Mouse (Mus musculus): ENCODE measurements around the gene Mink1. TPM values are rescaled to one million over a fixed set of nuclear protein-coding genes. Genes with fewer than 3 reads are reported as not detected.

Gene Mink1
- polyA plus RNA-seq, 1 experiment from 2014 or later, result 9.3 TPM

GRCm38 (mm10) chr11:70612505-70612904 lies 49.8 kb downstream of the Mink1 start:
- WGBS, result 80% methylated on average over 7 of the region's 7 CpGs
- no peaks in the 10 kb centered on the region for H3K27me3 ChIP-seq (replicated peaks; ENCODE audit: control insufficient read depth, insufficient read depth, low read length)
- ATAC-seq, result no peak
- H3K4me2 ChIP-seq (ENCODE audit: low read depth, low read length), result no peak overlapping the region
- no peak overlapping the region for H3K9ac ChIP-seq (ENCODE audit: low read depth, low read length)
- peaks cover 3% of the 10 kb centered on the region; the same call in 1 of the 2 replicates for H3K4me1 ChIP-seq (ENCODE audit: control insufficient read depth, insufficient read depth, low read length)
- H3K27ac ChIP-seq (ENCODE audit: low read length), result no peak overlapping the region
- no peaks in the 10 kb centered on the region for H3K9me3 ChIP-seq (ENCODE audit: control insufficient read depth, low read length)
- peaks cover 22% of the 10 kb centered on the region for H3K36me3 ChIP-seq (ENCODE audit: control insufficient read depth, insufficient read depth, low read length)
- H3K4me3 ChIP-seq (ENCODE audit: low read length), result no peak overlapping the region

- Histone ChIP-seq H3K36me3 (ENCODE audit: control insufficient read depth, insufficient read depth, low read length) (peaks cover 7% of the 10 kb centered on the region), H3K27ac (ENCODE audit: low read length) (peak overlapping the region; percentile 53), H3K27me3 (replicated peaks; ENCODE audit: control insufficient read depth, insufficient read depth, low read length) (no peaks in the 10 kb centered on the region), H3K4me2 (ENCODE audit: low read depth, low read length) (peak overlapping the region; percentile 94), H3K4me3 (ENCODE audit: low read length) (peak overlapping the region; percentile 51), H3K9ac (ENCODE audit: low read depth, low read length) (peak overlapping the region; percentile 66), H3K4me1 (ENCODE audit: control insufficient read depth, insufficient read depth, low read length) (peaks cover 3% of the 10 kb centered on the region; the same call in 1 of the 2 replicates), H3K9me3 (ENCODE audit: control insufficient read depth, low read length) (no peaks in the 10 kb centered on the region)
- WGBS, result 1% methylated on average over 17 of the region's 17 CpGs
- peak; percentile 95 for ATAC-seq
Measured at GRCm38 (mm10) chr11:70615074-70615473, 52.4 kb downstream of the Mink1 start.

- 14% methylated on average over 21 of the region's 21 CpGs for WGBS
- Histone ChIP-seq H3K4me3 (ENCODE audit: low read length) (peak within 1 kb of the TSS; percentile 51), H3K27ac (ENCODE audit: low read length) (peak within 1 kb of the TSS; percentile 53), H3K36me3 (ENCODE audit: control insufficient read depth, insufficient read depth, low read length) (peaks cover 7% of the 10 kb centered on the region), H3K9me3 (ENCODE audit: control insufficient read depth, low read length) (no peaks in the 10 kb centered on the region), H3K4me1 (ENCODE audit: control insufficient read depth, insufficient read depth, low read length) (peaks cover 3% of the 10 kb centered on the region; the same call in 1 of the 2 replicates), H3K27me3 (replicated peaks; ENCODE audit: control insufficient read depth, insufficient read depth, low read length) (no peaks in the 10 kb centered on the region), H3K4me2 (ENCODE audit: low read depth, low read length) (peak within 1 kb of the TSS; percentile 94), H3K9ac (ENCODE audit: low read depth, low read length) (peak within 1 kb of the TSS; percentile 66)
- peak; percentile 32 for ATAC-seq
Measured at GRCm38 (mm10) chr11:70615516-70616093, 52.9 kb downstream of the Mink1 start, which contains the start of gene 4930544D05Rik. TSS of gene 4930544D05Rik (plus strand) at chr11:70615848.

GRCm38 (mm10) chr11:70619101-70619500 lies 56.4 kb downstream of the Mink1 start, which contains the start of gene Chrne:
TSS of gene Chrne (minus strand) at chr11:70619216.
- 75% methylated on average over 1 of the region's 1 CpGs for WGBS
- H3K4me2 ChIP-seq (ENCODE audit: low read depth, low read length), result no peak within 1 kb of the TSS
- H3K4me1 ChIP-seq (ENCODE audit: control insufficient read depth, insufficient read depth, low read length), result peaks cover 10% of the 10 kb centered on the region
- no peak within 1 kb of the TSS for H3K27ac ChIP-seq (ENCODE audit: low read length)
- no peak for ATAC-seq
- H3K36me3 ChIP-seq (ENCODE audit: control insufficient read depth, insufficient read depth, low read length), result no peaks in the 10 kb centered on the region
- H3K4me3 ChIP-seq (ENCODE audit: low read length), result no peak within 1 kb of the TSS
- H3K9me3 ChIP-seq (ENCODE audit: control insufficient read depth, low read length), result no peaks in the 10 kb centered on the region
- H3K9ac ChIP-seq (ENCODE audit: low read depth, low read length), result no peak within 1 kb of the TSS
- H3K27me3 ChIP-seq (replicated peaks; ENCODE audit: control insufficient read depth, insufficient read depth, low read length), result no peaks in the 10 kb centered on the region

- Histone ChIP-seq H3K4me1 (ENCODE audit: control insufficient read depth, insufficient read depth, low read length) (peaks cover 7% of the 10 kb centered on the region; the same call in 1 of the 2 replicates), H3K9ac (ENCODE audit: low read depth, low read length) (0 out of 2 replicates have a peak overlapping the region, but pooled peaks have one; percentile 46), H3K4me3 (ENCODE audit: low read length) (no peak overlapping the region), H3K36me3 (ENCODE audit: control insufficient read depth, insufficient read depth, low read length) (no peaks in the 10 kb centered on the region), H3K4me2 (ENCODE audit: low read depth, low read length) (no peak overlapping the region), H3K27ac (ENCODE audit: low read length) (peak overlapping the region; percentile 63), H3K9me3 (ENCODE audit: control insufficient read depth, low read length) (no peaks in the 10 kb centered on the region), H3K27me3 (replicated peaks; ENCODE audit: control insufficient read depth, insufficient read depth, low read length) (no peaks in the 10 kb centered on the region)
- WGBS, result 29% methylated on average over 7 of the region's 7 CpGs
- peak; percentile 71 for ATAC-seq
Measured at GRCm38 (mm10) chr11:70621972-70622814, 59.5 kb downstream of the Mink1 start.

GRCm38 (mm10) chr11:70623053-70623742 lies 60.5 kb downstream of the Mink1 start:
- peaks cover 7% of the 10 kb centered on the region; the same call in 1 of the 2 replicates for H3K4me1 ChIP-seq (ENCODE audit: control insufficient read depth, insufficient read depth, low read length)
- H3K27ac ChIP-seq (ENCODE audit: low read length), result no peak overlapping the region
- H3K9me3 ChIP-seq (ENCODE audit: control insufficient read depth, low read length), result no peaks in the 10 kb centered on the region
- no peaks in the 10 kb centered on the region for H3K27me3 ChIP-seq (replicated peaks; ENCODE audit: control insufficient read depth, insufficient read depth, low read length)
- H3K9ac ChIP-seq (ENCODE audit: low read depth, low read length), result no peak overlapping the region
- 67% methylated on average over 10 of the region's 10 CpGs for WGBS
- ATAC-seq, result peak; percentile 46
- H3K36me3 ChIP-seq (ENCODE audit: control insufficient read depth, insufficient read depth, low read length), result no peaks in the 10 kb centered on the region
- H3K4me3 ChIP-seq (ENCODE audit: low read length), result no peak overlapping the region
- no peak overlapping the region for H3K4me2 ChIP-seq (ENCODE audit: low read depth, low read length)

GRCm38 (mm10) chr11:70625473-70625872 lies 62.8 kb downstream of the Mink1 start:
- ATAC-seq, result no peak
- 48% methylated on average over 4 of the region's 4 CpGs for WGBS
- no peaks in the 10 kb centered on the region for H3K9me3 ChIP-seq (ENCODE audit: control insufficient read depth, low read length)

GRCm38 (mm10) chr11:70626877-70627276 lies 64.2 kb downstream of the Mink1 start:
- Histone ChIP-seq H3K9me3 (ENCODE audit: control insufficient read depth, low read length) (no peaks in the 10 kb centered on the region), H3K27ac (ENCODE audit: low read length) (no peak overlapping the region), H3K9ac (ENCODE audit: low read depth, low read length) (no peak overlapping the region), H3K4me2 (ENCODE audit: low read depth, low read length) (no peak overlapping the region), H3K4me1 (ENCODE audit: control insufficient read depth, insufficient read depth, low read length) (peaks cover 4% of the 10 kb centered on the region; the same call in 1 of the 2 replicates), H3K4me3 (ENCODE audit: low read length) (no peak overlapping the region), H3K27me3 (replicated peaks; ENCODE audit: control insufficient read depth, insufficient read depth, low read length) (no peaks in the 10 kb centered on the region), H3K36me3 (ENCODE audit: control insufficient read depth, insufficient read depth, low read length) (no peaks in the 10 kb centered on the region)
- WGBS, result 55% methylated on average over 4 of the region's 4 CpGs
- 0 out of 2 replicates have a peak, but pooled peaks have one; percentile 23 for ATAC-seq

More at GRCm38 (mm10) chr11:70625473-70625872, 62.8 kb downstream of the Mink1 start:
- no peak overlapping the region for H3K9ac ChIP-seq (ENCODE audit: low read depth, low read length)
- H3K4me3 ChIP-seq (ENCODE audit: low read length), result no peak overlapping the region
- no peaks in the 10 kb centered on the region for H3K27me3 ChIP-seq (replicated peaks; ENCODE audit: control insufficient read depth, insufficient read depth, low read length)
- no peak overlapping the region for H3K27ac ChIP-seq (ENCODE audit: low read length)
- H3K4me1 ChIP-seq (ENCODE audit: control insufficient read depth, insufficient read depth, low read length), result peaks cover 7% of the 10 kb centered on the region; the same call in 1 of the 2 replicates
- no peak overlapping the region for H3K4me2 ChIP-seq (ENCODE audit: low read depth, low read length)
- no peaks in the 10 kb centered on the region for H3K36me3 ChIP-seq (ENCODE audit: control insufficient read depth, insufficient read depth, low read length)

GRCm38 (mm10) chr11:70628431-70628830 lies 65.8 kb downstream of the Mink1 start:
- Histone ChIP-seq H3K4me2 (ENCODE audit: low read depth, low read length) (no peak overlapping the region), H3K27ac (ENCODE audit: low read length) (no peak overlapping the region), H3K27me3 (replicated peaks; ENCODE audit: control insufficient read depth, insufficient read depth, low read length) (no peaks in the 10 kb centered on the region), H3K4me1 (ENCODE audit: control insufficient read depth, insufficient read depth, low read length) (no peaks in the 10 kb centered on the region), H3K9me3 (ENCODE audit: control insufficient read depth, low read length) (no peaks in the 10 kb centered on the region), H3K9ac (ENCODE audit: low read depth, low read length) (no peak overlapping the region), H3K36me3 (ENCODE audit: control insufficient read depth, insufficient read depth, low read length) (no peaks in the 10 kb centered on the region), H3K4me3 (ENCODE audit: low read length) (no peak overlapping the region)
- WGBS, result 58% methylated on average over 2 of the region's 2 CpGs
- no peak for ATAC-seq

Data from intestine, embryonic 16.5 days (tissue).